Mouse (Mus musculus) ovary, postnatal 36 days (tissue): ENCODE data around the gene Kcng1.

Source experiments
- DNase-seq: peaks from one replicate; pipeline ENCODE4 v3.0.0; 2022; ENCODE audit warnings: low spot score, mixed read lengths

The Kcng1 gene

DNA sequence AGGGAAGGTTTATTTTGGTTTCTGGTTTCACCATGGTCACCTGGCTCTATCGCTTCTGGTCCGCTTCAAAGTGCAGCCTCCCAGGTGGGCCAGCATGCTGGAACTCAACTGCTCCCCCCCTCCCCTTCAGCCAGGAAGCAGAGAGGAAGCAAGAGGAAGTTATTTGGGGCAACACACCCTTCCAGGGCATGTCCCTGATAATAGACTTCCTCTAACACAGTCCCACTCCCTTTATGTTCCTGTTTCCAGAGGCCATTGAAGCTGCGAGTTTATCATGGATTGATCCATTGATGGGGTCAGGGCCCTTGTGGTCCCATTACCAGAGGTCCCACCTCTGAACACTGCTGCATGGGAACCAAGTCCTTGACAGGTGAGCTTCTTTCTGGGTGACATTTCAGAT, 21.4 kb downstream of the Kcng1 start:
- DNase-seq: no peak

DNA sequence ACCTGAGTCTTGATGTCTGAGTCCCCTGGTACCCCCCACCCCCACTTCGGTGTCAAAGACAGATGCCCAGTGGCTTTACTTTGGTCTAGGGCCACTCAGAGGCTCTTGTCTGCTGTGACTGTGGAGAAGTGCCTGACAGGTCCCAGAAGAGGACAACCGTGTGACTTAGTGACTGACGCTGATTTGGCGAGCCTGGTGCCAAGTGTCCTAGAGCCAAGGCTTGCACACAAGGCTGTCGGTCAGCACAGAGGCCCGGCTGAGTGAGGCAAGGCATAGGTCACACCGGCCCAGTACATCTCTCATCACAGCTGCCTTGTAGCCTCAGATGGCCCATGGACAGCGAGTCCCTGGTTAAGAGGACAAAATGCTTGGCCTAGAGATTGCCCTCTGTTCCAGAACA, 22.5 kb downstream of the Kcng1 start:
- DNase-seq: no peak

DNA sequence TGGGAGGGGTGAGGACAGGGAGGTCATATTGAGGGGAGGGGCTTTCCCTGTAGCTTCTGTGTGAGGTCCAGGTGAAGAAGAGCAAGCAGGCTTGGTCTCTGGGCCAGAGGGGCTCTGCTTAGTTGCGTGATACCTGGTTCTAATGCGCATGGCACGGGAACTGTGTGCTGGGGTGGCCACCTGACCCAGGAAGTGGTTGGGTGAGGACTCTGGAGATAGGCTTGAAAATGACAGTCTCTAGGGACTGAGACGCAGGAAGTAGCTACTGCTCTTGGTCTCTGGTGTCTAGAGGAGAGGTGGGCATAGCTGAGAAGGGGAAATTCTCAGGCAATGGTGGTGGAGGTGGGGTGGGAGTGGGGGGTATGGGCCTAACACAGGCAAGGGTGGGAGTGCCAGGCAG, 24.3 kb downstream of the Kcng1 start:
- no peak for DNase-seq

DNA sequence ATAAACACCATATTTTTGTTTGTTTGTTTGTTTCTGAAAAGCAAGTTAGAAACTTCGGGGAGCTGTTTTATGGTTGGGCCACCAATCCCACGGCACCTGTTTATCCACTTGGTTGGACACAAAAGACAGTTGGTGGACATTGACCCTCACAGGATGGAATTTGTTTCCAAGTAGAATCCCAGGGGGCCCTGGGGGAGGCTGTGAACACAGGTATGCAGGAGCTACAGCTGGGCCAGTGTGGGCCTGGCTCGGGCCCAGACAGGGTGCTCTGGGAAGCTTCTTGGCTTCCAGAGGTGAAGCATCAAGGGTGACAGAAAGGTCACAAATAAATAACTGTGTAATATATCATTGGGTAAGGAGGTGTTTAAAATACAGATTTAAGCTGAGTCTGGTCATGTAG, 25.0 kb downstream of the Kcng1 start:
- no peak for DNase-seq

DNA sequence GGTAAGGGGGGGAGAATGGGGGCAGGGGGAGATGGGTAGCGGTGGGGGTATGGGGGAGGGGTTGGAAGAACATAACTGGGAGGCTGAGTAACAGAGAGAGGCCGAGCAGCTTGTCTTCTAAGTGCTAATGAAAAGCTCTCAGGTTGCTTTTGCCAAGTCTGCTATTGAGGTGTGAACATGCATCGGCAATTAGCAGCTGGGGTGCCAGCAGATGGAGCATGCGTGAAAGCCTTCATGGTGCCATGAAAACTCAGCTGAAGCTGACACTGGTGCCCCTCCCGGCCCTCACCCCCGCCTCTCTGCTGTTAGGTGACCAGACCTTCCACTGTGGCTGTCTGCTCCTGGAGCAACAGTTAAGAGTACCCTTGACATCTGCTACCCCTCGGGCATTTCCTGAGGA, 27.7 kb downstream of the Kcng1 start:
- DNase-seq: no peak

DNA sequence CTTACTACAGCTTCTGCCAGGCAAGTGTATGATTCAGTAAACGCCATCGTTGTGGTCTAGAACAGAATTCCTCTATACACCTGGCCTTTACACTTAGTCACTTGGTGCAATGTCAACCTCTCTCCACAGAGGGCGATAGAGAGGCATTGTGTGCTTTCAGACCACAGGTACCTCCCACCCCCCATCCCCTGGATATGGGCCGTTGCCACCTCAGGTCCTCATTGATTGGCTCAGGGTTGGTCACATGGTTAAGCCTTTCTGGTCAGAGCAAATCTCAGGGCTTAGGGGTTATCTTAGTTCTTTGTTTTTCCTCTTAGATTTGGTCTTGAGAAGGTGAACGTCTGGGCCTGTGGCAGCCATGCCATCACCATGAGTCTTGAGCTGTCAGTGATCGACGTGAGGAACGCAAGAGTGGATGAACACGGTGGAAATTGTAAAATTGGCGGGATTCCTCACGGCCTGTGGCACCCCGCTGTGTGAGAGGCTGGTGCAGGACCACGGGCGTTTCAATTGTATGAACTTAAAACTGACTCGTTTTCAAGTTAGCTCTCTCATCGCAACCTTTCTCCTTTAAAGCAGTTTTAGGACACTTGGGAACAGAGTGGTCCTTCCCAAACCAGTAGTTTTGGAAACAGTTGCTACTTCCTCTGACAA, 28.8 kb downstream of the Kcng1 start:
- DNase-seq: no peak

DNA sequence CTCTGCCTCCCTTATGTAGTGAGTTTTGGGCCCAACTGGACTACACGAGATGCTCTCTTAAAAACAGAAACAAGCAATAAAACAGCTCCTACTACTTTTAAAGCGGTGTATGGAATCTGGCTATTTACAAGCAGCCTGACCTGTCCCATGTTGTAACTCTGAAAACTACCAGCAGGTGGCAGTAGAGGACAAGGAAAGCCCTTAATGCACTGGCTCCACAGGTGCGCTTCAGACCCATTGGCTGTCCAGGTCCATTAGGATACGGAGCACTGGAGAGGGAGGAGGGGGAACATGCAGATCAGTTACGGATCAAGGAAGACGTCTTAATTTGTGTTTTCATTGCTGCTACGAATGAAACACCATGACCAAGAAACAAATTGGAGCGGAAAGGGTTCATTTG, 31.3 kb downstream of the Kcng1 start:
- peak; percentile 53 for DNase-seq

DNA sequence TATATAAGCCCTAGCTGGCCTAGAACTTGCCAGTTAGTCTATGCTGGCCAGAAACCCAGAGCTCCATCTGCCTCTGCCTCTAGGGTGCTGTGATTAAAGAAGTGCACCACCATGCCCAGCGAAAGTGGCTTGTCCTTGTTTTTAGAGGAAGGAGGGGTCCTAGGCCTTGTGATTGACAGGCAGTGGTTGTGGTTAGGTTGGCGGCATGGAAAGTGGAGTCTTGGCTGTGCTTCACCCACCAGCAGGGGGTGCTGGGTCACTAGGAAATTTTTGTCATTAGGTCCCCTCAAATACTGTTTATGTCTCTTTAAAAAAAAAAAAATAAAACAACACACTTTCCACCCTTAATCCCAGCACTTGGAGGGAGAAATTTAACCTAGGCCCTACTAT, 32.7 kb downstream of the Kcng1 start:
- DNase-seq: no peak

DNA sequence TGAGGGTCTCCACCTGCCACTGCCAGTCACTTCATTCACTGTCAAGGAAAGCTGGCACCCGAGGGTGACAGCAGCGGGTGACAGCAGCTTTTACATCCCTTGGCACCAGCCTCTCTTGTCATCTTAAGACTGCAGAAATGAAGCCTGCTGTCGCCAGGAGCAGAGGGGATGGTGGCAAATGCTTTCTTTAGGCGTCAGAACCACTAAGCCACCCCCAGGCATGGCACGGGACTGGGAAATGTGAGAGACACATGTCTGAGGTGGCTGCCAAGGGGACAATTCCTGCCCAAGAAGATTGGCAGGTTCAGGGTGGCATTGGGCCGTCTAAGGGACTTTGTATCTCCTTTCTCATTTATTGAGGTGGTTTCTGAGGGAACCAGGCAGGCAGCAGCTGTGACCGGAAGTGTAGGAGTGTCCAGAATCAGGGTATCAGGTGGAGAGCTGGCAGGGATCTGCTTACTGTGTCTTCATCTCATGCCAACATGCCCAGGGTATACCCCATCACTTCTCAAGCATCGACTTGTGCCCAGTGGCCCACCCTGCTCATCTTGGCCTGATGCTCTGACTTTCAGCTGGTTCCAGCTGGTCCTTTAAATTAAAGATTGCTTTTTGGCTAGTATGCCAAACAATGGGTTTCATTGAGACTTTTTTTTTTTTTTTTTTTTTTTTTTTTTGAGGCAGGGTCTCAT, 33.2 kb downstream of the Kcng1 start:
- no peak for DNase-seq

DNA sequence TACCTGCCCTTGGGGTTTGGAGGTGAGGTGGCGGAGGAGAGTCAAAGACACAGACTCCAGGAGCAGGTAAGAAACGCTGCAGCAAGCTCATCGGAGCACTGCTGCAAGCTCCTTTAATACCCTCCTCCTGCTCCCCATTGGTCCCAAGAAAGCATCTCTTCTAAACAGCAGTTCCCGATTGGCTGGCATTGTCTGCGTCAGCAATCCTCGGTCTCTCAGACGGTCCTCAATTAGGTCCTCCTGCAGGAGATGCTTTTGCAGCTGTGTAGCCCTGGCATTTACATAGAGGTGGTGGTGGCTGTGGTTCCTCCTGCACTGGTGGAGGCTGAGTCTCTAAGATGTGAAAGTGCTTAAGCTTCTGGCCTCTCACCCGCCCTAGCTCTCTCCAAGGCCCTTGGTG, 36.0 kb downstream of the Kcng1 start:
- DNase-seq: no peak

DNA sequence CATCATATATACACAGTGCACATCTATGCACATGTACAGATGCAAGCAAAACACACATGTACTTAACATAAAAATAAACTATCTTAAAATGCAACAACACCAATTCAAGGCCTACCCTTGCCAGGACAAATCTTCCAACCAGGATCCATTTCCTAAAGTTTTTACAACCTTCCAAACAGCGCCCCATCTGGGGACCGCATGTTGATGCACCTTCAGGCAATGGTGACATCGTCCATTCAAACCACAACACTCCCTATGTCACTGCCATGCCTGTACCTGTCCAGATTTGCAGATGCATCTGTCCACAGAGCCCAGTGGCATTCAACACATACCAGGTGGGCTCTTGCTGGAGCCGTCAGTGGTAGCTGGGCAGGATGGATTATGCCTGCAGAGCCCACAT, 38.3 kb downstream of the Kcng1 start:
- DNase-seq: no peak

DNA sequence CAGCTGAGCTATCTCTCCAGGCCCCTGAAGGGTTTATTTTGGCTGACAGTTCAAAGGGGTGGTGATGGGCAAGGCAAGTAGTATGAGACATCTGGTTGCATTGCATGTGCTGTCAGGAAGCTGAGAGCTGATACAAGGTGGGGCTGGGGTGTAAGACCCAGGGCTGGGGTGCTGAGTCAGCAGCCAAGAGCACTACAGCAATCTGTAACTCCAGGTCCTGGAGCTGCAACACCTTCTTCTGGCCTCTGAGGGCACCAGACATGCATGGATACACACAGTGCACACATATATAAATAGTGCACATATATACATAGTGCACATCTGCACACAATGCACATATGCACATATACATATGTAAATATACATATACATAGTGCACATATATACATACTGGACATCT, 38.7 kb downstream of the Kcng1 start:
- no peak for DNase-seq

DNA sequence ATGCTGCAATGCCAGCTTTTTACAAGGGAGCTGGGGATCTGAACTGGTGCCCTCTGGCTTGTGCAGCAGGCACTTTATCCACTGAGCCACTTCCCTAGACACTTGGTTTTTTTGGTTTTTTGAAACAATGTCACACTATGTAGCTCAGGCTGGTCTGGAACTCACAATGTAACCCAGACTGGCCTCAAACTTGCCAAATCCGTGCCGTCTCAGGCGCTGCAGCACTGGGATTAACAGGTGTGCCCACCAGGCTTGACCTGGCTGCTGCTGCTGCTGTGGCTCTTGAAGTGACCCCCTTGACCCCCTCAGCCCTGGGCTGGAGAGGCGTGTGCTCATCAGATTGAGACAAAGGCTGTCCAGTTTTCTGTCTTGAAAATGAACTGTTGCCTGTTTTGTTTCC, 43.2 kb downstream of the Kcng1 start:
- DNase-seq: no peak

DNA sequence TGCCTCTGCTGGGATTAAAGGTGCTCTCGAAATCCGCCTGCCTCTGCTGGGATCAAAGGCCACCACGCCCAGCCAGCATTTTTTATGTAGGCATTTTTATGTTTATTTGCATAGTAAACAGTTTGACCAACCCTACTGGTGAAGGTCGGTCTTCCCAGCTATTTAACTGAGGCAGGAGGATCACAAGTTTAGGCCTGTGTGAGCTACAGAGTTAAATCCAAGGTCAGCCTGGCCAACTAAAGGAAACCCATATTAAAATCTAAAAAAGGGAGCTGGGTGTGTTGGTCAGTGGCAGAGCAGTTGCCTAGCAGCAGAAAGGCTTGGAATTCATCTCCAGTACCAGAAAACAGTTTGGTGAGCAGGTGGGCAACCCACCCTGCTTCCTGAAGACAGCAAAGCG, 48.2 kb downstream of the Kcng1 start:
- no peak for DNase-seq

DNA sequence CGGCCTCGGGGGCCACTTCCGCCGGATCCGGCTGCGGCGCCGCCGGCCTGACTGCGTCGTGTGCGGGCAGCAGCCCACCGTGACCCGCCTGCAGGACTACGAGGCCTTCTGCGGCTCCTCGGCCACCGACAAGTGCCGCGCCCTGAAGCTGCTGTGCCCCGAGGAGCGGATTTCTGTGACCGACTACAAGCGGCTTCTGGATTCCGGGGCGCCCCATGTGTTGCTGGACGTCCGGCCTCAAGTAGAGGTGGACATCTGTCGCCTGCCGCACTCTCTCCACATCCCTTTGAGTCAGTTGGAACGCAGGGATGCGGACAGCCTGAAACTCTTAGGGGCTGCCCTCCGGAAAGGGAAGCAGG, 50.1 kb downstream of the Kcng1 start:
- no peak for DNase-seq

DNA sequence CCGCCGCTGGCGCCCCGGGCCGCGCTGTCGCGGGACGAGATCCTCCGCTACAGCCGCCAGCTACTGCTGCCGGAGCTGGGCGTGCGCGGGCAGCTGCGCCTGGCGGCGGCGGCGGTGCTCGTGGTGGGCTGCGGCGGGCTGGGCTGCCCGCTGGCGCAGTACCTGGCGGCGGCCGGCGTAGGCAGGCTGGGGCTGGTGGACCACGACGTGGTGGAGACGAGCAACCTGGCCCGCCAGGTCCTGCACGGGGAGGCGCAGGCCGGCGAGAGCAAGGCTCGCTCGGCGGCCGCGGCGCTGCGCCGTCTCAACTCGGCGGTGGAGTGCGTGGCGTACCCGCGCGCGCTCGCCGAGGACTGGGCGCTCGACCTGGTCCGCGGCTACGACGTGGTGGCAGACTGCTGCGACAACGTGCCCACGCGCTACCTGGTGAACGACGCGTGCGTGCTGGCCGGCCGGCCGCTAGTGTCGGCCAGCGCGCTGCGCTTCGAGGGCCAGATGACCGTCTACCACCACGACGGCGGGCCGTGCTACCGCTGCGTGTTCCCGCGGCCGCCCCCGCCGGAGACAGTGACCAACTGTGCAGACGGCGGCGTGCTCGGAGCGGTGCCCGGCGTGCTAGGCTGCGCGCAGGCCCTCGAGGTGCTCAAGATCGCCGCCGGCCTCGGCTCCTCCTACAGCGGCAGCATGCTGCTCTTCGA, 50.6 kb downstream of the Kcng1 start:
- no peak for DNase-seq

DNA sequence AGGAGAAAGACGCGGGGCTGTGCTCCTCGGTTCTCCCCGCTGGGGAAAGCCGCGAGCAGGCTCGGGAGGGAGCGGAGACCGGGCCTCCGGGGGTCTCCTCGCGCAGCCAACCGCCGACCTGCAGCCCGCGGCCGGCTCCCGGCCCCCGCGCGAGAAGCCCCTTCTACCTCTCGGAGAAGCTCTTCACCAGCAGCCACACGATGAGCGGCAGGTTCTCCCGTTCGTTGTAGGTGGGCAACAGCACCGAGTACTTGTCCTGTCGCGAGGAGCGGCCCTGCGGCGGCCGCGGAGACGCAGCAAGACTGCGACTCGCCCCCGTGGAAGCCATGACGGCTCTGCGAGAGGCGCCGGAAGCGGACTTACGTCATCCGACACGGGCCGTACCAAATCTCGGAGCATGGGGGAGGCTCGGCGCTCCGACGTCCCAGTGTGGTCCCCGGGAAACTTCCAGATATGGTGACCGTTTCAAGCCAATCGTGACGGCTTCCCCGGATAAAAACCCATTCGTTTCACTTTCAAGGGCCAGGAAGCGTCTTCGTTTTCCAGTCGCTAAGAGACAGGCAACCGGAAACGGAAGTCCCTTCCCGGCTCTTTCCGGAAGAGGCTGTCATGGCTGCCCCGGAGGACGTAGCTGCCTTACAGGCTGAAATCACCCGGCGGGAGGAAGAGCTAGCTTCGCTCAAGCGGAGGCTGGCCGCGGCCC, 51.4 kb downstream of the Kcng1 start, which contains the start of the genes Gm20716, Dpm1 and Mocs3:
Gm20716 (minus strand) TSS at position 339 of the 703 bp plus-strand sequence.
Dpm1 (minus strand) TSS at position 566 of the 703 bp plus-strand sequence.
Mocs3 (plus strand) TSS at position 597 of the 703 bp plus-strand sequence.
- DNase-seq: peak; percentile 83

DNA sequence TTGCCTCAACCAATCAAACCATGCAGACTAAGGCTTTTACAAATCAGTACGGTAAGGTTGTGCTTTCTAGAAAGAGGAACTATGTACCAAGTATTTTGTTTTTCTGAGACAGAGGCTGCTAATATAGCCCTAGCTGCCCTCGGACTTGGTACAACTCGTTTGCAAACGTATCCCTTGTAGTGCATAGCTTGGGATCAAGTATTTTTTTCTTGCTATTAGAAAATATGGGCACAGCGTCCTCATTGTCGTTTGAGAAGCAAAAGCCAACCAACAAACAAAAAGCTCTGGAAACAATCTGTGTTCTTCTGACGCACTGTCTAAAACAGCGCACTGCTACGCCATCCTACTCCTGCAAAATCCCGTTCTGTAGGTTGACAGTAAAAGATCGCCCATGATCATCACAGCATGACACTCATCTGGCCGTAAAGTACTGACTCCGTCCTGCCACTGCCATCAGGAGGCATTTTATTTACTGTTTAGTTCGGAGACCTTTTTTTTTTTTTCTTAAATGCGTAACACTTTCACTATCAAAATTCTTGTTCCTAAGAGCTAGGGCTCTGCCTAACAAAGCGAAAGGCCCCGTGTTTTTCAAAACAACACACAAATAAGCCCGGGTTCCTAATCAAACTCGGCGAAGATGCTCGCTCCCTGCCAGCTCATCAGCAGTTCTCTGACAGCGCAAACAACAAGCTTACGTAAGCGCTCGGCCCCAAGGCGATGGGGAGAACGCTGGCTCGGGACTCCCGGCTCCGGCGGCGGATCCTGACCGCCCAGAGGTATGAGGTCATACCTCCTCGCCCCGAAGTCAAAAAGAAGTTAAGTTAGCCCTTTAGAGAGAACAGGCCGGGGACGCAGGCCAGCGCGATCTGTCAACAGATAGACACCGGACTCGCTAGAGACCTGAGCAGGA, 52.2 kb downstream of the Kcng1 start:
- DNase-seq: peak; percentile 33

DNA sequence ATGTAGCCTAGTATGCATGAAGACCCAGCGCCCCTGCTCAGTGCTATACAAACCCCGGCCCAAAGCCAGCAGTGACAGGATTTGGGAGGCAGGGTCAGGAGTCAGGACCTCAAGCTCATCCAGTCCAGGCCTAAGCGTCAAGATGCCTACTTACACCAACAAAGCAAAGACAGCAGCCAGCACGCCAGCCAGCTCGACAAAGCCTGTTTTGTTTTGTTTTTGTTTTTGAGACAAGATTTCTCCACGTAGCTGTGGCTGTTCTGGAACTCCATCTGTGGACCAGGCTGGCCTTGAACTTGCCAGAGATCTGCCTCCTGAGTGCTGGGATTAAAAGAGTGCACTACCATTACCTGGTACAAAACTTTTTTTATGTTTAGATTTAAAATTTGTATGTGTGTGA, 58.2 kb downstream of the Kcng1 start:
- no peak for DNase-seq

DNA sequence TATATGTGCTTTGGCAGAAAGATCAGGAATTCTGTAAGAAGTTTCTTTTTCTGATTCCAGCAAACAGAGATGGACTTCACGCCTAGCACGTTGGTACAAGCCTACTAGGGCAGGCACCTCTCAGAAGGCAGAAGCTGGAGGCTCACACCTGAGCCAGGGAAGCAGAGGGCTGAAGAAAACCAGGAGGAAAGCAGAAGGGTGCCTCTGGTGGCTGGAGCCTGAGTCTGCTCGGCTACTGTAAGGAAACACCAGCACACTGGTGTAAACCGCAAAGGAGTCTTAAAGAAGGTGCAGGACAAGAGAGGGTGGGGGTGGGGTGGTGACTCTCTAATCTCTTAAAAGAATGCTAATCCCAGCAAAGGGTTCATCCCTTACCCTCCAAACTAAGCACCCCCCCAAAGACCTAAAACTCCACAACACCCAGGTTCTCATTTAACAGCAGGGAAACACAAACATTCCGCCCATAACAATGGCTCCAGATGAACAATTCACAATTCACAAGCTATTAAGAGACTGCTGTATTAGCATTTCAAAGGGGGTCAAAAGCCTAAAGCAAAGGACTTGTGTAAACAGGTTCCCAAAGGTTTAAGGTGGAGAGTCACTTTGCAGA, 67.6 kb downstream of the Kcng1 start:
- DNase-seq: no peak
